Mouse (Mus musculus) colon, adult 2 months (tissue): ENCODE measurements around the gene Gprin1. TPM values are rescaled to one million over a fixed set of nuclear protein-coding genes. Genes with fewer than 3 reads are reported as not detected.

Experiments used
- polyA plus RNA-seq: library from polyadenylated mRNA; depleted of rRNA; stranded (reverse); fragments of >200 nt; gene quantifications from 2 replicates; pipeline ENCODE4 v1.2.3, GENCODE M21; 2012; rRNA removed

Gene Gprin1
- polyA plus RNA-seq, result 0.62 and 0.85 TPM in 2 replicates

DNA sequence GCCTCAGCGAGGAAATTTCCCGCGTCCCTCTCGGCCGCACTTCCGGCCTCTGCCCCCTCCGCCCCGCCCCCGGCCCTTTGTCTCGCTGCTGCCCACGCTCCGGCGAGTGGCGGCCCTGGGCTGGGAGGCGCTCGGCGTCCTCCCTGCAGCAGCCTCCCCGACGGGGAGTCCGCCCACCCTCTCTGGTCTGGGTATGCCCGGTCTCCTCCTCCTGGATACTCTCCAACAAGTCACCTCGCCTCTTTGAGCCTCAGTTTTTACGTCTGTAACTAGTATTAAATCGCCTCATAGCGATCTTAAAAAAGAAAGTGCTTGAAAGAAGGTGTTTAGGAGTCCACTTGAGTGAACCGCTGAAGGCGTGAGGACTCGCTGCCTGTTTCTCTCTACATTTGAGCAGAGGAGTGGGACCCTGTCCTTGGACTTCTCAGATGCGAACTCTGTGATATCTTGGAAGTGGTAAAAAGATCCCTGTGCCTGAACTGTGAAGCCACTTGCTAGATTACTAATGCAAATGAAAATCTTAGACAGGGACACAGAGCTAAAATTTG, at the start of gene Gprin1:
Gene Gprin1, minus strand, starts transcription at position 11 of the 548 bp plus-strand sequence.

DNA sequence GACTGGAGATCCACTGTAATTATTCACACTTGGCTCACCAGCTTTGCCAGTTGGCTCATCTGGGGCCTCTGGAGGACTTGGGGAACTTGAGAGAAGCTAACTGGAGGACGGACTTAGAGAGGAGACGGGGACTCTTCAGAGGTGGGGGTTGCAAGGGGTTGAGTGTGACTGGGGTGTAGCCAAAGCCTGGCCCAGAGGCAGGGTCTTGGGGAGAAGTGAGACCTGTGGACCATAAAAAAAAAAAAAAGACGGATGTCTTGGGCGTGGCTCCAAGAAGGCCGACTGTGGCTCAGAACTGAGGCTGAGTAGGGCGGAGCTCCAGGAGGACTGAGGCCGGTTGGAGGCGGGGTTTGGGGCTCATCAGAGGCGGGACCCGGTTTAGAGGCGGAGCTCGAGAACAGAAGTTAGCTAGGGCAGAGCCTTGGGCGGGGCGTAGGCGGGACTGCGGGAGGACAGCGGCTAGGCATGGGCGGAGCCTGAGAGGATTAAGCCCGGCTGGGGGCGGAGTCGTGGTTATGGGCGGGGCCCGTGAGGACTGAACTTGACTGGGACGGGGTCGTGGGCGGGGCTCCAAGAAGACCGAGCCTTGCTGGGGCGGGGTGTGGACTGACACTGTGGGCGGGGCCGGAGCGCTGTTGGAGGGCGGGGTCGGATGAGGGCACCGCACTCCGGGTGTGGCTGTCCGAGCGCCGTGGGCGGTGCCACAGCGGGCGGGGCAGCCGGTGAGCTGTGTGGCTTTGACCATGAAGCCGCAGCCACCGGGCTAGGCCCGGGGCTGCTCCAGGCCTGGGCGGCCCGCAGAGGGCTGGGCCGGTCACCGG, 39.3 kb upstream of the Gprin1 start, which contains the start of gene Tspan17:
Gene Tspan17, plus strand, starts transcription at position 638 of the 821 bp plus-strand sequence.

DNA sequence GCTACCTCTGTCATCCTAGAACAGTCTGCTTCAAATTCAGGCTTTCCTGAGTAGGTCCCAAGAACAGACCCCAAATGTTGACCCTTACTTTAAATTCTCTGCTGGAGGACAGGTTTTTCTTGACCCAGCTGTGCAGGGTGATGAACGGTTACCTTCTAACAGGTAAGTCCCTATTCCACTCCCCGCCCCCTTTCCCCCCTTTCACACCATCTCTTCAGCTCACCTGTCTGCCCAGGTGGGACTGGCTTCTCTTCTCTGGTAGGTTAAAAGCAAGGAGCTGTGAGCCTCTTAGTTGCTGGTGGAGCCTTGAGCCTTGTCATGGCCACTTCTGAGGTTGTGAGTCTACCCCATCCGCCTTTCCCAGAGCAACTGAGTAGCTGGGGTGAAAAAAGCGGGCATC, 34.0 kb upstream of the Gprin1 start, which contains the start of gene Eif4e1b:
Gene Eif4e1b, plus strand, starts transcription at position 301 of the 400 bp plus-strand sequence.

DNA sequence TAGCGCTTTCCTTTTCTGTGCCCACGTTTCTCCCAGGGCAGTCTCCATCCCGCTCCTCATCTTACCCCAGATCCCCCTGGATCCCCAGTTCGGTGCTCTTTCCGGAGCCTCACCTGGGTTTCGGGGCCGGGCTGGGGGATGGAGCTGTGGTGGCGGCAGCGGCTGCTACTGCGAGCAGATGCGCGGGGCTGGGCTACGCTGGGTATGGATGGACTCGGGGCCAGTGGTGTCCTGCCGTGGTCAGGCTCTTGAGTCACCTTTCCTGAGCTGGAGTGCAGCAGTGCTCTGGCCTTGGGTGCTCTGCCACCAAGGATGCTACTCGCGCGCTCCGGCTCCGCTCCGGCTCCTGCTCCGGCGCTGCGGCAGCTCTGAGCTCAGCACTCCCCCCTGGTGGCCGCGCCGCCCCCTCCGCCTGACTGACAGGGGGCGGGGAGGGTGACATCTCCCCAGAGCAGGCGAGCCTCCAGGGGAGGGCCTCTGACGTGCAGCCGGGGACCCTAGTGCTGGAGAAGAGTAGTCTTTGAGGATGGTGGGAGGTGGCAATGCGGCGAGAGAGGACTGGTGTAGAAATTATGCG, 16.6 kb upstream of the Gprin1 start, which contains the start of gene Sncb:
Gene Sncb, minus strand, starts transcription at position 404 of the 577 bp plus-strand sequence.

DNA sequence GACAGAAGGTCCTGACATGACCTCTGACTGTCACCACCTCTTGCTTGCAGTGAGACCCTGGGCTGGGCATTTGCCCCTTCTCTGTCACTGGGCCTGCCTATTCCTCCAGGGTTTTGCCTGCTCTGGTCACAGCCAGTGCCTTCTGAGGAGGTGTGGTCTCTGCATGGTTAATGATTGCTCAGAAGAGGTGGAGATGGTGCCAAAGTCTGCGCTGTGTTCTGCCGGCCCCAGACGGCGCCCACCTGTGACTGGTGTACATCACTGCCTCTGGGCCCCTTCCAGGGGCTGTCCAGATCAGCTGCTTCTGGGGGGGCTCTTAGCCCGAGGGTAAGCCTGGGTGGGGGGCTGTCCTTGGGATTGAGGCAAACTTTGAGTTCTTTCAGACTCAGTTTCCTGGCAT, 48.4 kb downstream of the Gprin1 start, which contains the start of gene Cdhr2:
Gene Cdhr2, plus strand, starts transcription at position 219 of the 400 bp plus-strand sequence.

DNA sequence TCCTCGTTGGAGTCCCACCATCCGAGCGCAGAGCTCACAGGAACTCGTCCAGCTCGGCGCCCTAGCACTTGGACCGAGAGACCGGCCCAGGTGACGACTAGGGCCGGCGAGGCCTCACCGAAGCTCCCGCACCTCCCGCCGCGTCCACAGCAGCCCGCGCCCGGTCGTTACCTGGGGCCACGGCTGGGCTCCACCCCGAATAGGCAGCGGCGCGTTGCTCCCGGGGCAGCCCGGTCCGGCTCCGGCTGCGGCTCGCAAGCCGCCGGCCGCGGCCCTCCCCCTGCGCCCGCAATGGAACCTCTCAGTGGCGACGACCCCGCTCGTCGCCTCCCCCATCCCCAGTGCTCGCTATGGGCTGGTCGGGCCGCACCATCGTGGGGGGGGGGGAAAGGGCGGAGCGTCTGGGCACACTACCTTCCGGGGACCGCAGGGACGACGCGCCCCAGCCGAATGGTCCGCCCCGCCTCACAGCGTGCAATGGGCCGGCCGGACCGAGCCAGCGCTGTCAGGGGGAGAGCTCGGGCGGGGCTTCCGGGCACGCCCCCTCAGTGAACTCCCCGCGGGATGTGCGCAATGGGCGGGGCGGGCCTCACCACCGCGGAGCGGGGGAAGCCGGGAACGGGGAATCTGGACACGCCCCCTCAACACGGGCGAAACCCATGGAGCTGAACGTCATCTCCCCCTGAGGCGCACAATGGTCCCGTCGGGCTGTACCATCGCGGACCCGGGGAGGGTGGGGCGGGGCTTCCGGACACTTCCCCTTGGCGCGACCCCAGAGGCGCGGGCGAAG, 55.9 kb downstream of the Gprin1 start, which contains the start of gene Rnf44:
Gene Rnf44, minus strand, starts transcription at position 350 of the 790 bp plus-strand sequence.

Other genes with a start within 250 kb of the Gprin1 start
- gene Simc1, start 246.1 kb downstream of the Gprin1 start, polyA plus RNA-seq, result 2.8 and 4.6 TPM in 2 replicates
- 143 and 174 TPM in 2 replicates for gene 4833439L19Rik, start 184.4 kb downstream of the Gprin1 start, polyA plus RNA-seq
- 29.1 and 31.1 TPM in 2 replicates for gene Arl10, start 174.9 kb downstream of the Gprin1 start, polyA plus RNA-seq
- gene Nop16, start 159.8 kb downstream of the Gprin1 start, polyA plus RNA-seq, result 6.7 and 9.2 TPM in 2 replicates
- gene Higd2a, start 159.7 kb downstream of the Gprin1 start, polyA plus RNA-seq, result 270 and 271 TPM in 2 replicates
- 124 and 148 TPM in 2 replicates for gene Cltb, start 138.5 kb downstream of the Gprin1 start, polyA plus RNA-seq
- 18.1 and 20.7 TPM in 2 replicates for gene Faf2, start 128.1 kb downstream of the Gprin1 start, polyA plus RNA-seq
- 362 and 376 TPM in 2 replicates for gene Rnf44, start 56.0 kb downstream of the Gprin1 start, polyA plus RNA-seq
- gene Cdhr2, start 48.4 kb downstream of the Gprin1 start, polyA plus RNA-seq, result 295 and 365 TPM in 2 replicates
- gene Sncb, start 16.7 kb upstream of the Gprin1 start, polyA plus RNA-seq, result 1.9 and 2.4 TPM in 2 replicates
- gene Eif4e1b, start 34.1 kb upstream of the Gprin1 start, polyA plus RNA-seq, result not detected in 2 replicates
- gene Tspan17, start 39.5 kb upstream of the Gprin1 start, polyA plus RNA-seq, result 12.3 and 22.9 TPM in 2 replicates
- 6.4 and 7.5 TPM in 2 replicates for gene Unc5a, start 199.5 kb upstream of the Gprin1 start, polyA plus RNA-seq